Mouse (Mus musculus) layer of hippocampus, postnatal 14 days (tissue): ENCODE measurements around the gene Atxn7l1. TPM values are rescaled to one million over a fixed set of nuclear protein-coding genes. Genes with fewer than 3 reads are reported as not detected.
"Not testable (repeated sequence)": the region's sequence is repeated elsewhere in the genome, so short reads cannot be mapped to it uniquely, and the experiment has no call there.

Experiments used
- DNase-seq, 2 experiments: peaks; one replicate each; pipeline ENCODE4 v3.0.0; 2021 to 2022; ENCODE audit warnings: low spot score in 2 of 2, mixed read lengths in 1 of 2
- total RNA-seq, 2 experiments: library from RNA; stranded (reverse); gene quantifications; 2 replicates each; pipeline ENCODE4 v1.2.3; 2021

Atxn7l1 gene
- total RNA-seq, 2 experiments from 2014 or later: 46.3 to 47.5 TPM

DNA sequence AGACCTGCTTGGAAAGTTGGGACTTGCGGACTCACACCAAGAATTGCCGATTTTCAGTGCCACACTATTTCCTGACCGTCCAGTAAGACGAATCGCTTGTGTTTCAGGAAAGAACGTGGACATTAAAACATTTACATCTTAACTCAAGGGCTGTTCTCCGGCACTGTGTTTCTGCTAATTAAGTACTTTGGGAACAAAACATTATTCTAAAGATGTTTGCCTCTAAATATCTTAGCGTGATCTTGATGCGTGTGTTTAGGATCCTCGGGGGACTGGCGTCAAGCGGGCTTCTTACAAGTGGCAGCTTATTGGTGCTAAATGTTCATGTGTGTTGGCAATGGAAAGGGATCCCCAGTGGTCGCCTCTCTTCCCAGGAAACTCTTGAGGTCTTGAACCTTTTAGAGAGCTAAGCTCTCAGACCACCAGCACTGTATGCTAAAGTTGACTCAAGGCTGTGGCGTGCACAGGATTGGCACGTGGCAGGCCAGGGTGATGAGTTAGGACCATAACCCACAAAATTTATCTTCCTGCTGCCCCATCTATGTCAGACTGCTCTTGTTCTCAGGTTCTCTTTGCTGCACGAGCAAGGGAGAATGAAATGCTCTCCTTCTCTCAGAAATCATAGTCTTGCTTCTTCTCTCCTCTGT, 2.2 kb downstream of the Atxn7l1 start:
- DNase-seq: no peak

DNA sequence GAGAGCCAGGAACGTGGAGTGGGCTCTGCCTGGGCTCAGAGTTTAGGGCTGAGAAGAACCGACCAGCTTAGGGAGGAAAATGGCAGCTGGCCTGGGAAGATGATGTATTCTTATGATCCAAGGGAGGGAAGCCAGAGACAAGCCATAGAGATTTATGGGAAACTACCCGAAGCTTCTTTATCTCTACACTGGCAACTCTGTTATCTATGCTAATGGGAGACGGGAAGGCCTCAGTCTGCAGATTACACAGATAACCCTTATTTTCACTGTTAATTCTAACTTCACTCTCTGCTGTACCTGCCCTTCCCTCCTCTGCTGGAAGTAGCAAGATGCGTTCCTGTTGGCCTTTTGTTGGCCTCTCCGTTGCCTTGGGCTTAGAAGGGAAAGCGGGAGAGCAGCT, 5.6 kb downstream of the Atxn7l1 start:
- no peak for DNase-seq

DNA sequence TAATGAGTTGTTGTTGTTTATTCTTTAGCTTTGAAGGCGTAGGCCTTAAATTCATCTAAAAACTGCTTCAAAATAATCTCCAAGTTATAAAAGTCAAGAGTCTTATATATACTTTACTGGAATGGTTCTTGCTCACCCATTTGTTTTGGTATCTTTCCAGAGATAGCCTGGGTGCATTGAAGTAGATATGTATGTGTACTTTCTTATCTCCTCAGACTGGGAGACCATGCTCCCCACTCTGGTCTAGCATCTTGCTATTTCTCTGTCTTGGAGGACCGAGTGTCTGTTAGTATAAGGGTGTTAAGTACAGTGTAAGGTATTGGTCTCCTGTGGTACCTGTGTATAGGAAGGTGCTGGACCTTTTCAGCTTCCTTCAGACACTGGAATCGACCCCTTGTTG, 6.4 kb downstream of the Atxn7l1 start:
- DNase-seq: no peak

DNA sequence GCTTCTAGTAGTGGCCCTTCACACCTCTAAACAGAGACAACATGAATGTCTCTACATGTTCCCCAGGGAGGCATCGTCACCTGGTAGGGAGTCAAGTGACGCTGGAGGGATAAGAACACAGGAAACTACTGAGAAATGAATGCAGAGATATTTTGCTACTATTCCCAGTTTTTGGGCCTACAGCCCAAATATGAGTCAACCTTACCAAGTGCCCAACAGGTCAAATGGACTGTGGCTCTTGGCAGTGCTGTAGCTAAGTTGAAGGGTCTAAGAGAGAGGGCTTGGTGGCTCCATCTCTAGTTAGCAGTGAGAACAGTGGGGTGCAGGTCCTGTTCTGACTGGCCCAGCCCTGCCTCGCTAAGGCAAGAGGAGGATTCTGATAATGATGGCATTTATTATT, 7.2 kb downstream of the Atxn7l1 start:
- no peak for DNase-seq

DNA sequence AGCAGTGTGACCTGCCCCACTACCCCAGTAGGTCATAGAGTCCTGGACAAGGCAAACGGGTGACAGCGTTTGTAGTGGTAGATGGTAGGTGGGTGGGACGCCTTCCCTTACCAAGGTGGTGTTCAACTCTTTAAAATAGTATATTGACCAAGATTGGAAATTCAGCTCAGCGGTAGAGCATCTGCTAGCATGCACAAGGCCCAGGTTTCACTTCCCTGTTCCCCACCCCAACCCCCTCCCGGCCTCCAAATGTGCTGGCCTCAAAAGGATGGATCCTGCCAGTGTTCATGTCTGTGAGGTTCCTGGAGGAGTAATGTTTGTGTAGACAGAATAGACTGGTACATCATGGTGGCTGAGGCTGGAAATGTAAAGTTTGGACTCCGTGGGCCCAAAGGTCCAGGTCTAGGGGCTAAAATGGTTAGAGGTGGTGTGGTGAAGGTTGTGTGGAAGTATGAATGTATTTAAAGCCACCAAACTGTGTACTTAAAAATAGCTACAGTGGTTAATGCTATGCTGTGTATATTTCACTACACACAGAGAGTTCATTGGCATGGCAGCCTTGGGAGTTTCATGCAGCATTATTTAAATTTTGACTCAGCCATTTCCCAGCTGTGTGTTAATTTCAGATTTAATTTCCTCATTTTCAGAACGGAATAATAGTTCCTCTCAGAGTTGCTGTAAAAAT, 9.0 kb downstream of the Atxn7l1 start:
- no peak for DNase-seq

DNA sequence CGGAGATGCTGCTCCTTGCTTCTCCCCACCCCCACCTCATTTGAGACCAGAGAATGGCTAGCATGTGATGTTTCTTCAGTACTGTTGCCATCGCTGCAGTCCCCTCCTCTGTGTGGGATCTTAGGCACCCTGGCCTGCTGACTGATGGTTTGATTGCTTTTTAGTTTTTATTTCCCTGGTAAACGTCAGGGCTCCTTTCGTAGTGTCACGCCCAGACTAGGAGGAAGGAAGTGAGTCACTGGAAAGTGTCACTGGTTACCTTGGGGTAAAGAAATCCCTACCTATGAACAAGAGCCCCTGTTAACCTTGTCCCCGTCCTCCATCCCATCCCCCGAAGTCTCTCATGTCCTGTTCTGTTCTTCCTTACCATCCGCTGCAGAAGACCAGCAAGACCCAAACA, 10.8 kb downstream of the Atxn7l1 start:
- DNase-seq: no peak

DNA sequence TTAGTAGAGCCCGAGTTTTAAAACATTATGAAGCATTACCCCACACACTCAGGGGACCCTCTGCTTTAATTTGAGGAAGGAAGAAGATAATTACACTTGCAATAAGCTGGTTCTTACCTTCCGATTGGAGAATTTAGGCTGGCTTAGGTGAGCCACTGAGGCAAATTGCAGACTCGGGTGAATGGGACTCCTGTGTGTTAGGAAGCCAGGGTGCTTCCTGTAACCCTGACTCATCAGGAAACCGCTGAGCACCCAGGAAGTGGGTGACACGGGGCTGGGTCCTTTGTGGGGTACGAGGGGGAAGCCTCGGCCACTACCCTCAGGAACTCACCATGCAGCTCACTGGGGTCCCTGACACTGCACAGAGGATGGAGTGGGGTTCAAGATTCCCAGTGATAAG, 12.9 kb downstream of the Atxn7l1 start:
- DNase-seq: no peak

DNA sequence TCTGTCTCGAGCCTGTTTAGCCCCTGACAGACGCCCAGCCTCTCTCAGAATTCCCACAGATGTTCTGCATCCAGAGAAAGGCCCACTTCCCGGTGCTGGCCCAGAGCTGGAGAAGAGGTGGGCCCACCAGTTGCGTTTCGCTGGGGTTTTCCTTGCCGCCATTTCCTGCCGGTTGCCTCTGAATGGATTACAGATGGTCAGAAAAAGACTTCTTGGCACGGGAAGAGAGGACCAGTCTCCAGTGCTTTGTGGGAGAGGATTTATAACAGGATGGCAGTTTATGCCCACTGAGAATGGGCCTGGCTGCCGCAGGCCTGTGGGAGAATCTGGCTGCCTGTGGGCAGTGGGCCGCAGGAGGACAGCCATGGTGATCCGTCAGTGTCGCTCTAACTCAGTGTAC, 15.0 kb downstream of the Atxn7l1 start:
- peak in 1 of 2 experiments; percentile 45 for DNase-seq

DNA sequence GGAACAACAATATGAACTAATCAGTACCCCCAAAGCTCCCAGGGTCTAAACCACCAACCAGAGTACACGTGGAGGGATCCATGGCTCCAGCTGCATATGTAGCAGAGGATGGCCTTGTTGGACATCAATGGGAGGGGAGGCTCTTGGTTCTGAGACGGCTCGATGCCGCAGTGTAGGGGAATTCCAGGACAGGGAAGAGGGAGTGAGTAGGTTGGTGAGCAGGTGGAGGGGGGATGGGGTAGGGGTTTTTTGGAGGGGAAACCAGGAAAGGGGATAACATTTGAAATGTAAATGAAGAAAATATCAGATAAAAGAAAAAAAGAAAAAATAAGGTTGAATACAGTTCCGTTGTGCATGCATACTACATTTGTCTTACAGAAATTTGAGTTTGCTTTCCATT, 16.5 kb downstream of the Atxn7l1 start:
- not testable (repeated sequence) for DNase-seq

DNA sequence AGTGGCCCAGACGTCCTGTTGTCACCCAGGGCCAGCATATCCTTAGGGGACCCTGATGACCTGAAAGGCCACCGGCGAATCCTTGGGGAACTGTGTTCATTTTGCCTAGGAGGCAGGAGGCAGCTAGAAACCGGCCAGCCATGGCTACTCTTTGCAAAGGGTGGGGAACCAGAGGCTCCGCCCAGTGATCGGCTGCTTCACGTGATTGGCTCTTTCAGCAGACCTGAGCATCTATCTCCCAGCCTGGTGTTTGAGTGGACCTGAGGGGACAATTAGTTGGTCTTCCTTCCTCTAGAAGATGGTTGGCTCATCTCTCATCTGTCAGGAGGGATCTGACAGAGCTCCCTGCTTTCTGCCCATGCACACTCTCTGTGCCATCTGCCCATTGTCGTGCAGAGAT, 19.2 kb downstream of the Atxn7l1 start:
- DNase-seq: no peak

DNA sequence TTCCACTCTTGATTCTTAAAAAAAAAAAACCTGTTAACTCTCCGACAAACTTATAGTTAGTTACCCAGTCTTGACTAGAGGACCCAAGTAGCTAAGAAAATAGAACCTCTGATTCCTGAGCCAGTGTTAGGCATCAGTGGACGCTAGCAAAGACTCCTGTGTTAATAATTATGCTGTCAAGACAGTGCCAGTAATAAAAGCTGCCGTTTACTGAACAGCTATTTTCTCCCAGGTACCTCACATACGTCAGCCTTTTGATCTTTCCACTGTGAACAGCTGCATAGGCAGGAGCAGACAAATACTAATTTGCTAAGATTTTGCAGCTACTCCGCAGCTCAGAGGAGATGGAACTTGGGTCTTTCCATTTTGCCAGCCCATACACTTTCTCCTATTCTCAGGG, 20.1 kb downstream of the Atxn7l1 start:
- DNase-seq: no peak

DNA sequence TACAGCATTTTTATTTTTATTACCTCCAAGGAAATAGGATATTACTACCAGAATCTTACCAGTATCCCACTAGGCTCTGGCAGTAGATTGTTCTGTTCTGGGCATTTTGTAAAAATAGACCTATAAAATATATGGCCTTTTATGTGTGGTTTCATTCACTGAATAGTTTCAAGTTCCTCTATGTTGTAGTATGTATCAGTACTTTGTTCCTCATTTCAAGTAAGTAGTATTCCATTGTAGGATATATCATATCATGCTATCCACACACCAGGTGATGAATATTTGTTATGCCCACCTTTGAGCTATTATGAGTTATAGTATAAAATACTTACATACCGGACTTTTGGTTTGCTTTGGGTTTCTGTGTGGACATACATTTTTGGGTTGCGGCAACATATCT, 21.0 kb downstream of the Atxn7l1 start:
- DNase-seq: no peak

DNA sequence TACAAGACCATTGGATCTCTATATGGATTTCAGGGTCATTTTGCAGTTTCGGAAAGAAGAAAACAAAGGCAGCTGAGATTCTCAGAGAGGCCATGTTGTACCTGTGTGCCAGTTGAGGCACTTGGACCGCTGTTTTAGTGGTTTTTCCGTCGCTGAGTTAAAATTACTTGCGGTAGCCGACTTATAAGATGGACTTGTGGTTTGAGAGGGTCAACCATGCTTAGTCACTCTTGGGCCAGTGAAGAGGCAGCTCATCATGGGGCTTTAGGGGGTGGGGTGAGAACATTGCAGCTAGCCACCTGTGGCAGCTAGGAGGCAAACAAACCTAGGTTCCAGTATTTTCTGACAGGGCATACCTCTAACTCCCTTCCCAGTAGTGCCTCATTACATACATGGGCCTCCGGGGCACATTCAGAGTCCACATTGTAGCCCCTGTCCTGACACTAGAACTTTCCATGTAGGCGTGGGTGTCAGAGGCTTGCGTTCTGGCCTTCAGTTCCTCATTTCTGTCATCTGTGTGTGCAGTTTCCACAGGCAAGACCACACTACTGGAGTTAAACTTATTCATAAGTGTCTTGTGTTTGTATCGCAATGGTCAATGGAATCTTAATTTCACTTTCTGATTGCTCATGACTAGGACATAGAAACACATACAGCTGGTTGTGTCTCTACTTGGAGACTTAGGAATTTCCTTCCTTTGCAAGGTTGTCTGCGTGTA, 22.4 kb downstream of the Atxn7l1 start:
- no peak for DNase-seq

DNA sequence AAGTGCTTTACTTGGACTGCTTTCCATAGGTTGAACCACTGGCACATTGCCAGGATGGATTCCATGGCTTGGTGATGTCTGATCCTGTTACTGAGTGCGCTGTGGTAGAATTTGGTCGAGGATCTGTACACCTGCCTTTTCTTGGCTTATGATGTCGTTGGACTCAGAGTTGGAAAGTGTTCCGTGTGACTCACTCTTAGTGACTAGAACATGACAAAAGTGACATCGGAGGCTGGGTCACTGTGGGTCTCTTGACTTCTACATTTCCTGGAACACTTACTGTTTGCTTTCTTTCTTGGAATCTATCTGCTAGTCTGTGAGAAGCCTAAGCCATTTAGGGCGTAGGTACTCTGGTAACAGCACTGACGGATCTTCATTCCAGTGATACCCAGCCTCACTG, 23.3 kb downstream of the Atxn7l1 start:
- no peak for DNase-seq

DNA sequence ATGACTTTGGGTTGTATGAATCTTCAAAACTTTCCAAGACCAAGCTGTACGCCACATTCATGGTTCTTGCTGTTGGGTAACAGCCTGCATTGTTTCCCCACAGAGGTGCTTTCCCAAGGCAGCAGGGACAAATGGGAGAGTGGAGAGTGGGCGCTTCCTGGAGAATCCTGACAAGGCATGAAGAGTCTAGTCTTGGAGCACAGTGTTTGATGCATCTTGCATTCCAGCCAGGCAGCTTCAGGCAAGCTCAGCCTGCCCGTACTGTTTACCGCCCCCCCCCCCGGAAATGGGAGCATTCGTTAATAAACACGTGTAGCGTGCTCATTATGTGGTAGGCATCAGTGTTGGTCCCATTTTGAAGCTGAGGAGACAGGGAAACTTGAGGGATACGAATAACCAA, 25.4 kb downstream of the Atxn7l1 start:
- DNase-seq: no peak

DNA sequence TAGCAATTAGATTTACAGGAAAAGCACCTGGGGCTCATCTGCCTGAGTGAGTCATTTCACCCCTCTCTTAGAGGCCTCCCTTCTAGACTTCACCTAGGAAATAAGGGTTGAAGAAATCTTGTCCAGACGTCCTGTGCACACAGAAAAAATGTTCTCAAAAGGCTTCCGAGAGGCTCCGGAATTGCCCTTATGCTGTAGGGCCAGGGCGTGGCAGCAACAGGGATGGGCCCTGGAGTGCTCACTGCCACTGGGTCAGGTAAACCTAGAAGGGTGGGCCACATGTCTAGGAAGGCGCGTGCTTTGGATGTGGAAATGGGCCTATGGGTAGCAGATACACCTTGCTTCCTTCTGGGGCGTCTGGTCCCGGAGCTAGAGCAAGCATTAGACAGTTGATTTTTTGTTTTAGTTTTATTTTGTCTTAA, 26.2 kb downstream of the Atxn7l1 start:
- no peak for DNase-seq

DNA sequence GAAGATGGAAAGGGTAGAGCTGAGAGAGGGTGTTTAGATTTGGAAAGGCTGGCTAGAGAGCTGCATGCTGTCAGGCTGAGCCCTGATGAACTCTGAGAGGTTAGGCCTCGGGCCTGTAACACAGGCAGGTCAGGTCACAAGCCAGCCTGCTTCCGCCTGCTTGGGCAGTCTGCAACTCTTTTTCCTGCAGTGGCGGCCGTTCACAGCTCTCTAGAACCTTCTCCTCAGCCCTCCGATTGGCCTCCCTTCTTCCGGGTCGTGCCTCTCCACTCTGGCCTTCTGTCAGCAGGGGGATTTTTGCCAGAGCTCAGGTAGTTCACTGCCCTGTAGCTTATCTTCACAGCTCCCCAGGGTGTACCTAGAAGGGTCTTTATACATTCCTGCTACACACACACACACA, 26.7 kb downstream of the Atxn7l1 start:
- no peak for DNase-seq

DNA sequence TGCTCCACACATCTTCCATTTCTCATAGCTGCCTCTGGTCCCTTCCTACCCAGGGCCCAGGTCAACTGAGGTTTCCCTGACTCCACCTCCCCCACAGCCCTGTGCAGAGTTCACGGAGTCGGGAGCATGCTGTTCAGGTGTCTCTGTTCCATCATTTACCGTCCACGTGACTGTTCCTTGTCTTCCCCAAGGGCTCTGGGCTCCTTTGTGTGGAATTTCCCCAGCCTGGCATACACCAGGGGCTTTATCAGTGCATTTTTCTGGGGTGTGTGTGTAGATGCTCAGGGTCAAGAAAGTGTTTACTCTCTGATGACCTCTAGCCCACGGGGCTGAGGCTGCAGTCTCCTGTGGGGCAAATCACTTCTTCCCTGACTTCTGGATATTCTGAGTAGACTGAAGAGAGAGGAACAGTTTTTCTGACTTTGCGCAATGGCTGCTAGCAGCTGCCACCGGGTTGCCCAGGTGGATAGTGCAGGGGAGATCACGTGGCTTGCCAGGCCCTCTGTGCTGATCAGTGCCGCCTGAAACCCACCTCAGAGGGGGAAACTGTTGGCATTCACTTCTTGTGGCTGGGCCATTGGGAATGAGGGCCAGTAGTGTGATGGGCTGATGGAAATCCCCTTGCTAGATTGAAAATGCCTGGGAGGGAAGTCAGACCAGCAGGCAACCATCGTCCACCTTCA, 27.3 kb downstream of the Atxn7l1 start:
- no peak for DNase-seq

DNA sequence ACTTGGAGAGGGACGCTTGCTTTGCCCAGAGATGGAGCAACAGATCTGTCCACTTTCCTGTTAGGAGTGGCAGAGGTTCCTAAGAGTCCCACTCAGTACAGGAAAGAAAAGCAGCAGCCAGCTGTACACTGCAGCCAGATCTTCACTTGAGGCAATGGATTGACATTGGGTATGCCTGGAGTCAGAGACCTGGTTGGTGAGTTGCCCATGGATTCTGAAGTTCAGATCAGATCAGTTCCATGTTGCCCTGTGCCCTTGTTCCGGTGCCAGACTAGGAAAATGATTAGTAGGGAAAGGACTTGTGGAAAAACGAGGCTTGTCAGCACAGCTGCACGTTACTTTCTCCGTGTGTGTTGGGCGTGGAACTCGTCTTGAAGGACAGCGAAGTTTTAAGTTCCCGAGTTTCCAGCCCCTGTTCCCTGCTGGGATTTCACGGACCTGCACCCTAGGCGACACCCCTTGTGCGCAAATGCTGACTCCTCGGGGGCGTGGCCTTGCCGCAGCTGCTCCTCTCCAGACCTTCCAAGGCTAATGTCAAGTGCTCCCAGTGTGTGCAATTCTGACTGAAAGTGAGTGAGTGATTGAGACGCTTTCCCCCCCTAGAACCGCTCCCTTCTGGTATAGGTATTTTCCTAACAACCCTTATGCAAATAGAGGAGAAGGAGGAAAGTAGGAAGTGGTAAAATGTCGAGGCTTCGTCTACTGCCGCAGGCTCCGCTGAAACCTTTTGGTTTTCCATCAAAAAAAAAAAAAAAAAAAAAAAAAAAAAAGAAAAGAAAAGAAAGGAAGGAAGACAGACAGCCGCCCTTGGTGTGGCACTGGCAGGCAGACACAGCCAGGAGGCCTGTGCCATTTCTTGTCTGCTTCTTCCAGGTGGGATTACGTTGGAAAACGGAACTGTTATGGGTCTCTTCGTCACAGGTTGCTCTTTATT, 28.4 kb downstream of the Atxn7l1 start:
- DNase-seq: no peak

DNA sequence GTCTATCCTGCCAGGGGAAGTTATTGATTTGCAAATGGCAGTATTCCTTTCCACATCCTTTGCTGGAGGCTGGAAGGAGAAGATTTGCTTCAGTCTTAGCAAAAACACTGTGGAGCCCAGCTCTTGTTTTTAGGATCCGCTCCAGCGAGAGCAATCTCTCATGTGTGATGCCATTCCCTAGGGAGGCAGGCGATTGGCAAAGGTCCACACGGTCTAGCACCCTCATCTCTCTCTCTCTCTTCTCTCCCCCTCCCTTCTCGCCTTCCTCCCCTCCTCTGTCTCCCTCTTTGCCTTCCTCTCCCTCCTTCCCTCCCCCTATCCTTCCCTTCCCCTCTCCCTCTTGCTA, 29.0 kb downstream of the Atxn7l1 start:
- DNase-seq: no peak

DNA sequence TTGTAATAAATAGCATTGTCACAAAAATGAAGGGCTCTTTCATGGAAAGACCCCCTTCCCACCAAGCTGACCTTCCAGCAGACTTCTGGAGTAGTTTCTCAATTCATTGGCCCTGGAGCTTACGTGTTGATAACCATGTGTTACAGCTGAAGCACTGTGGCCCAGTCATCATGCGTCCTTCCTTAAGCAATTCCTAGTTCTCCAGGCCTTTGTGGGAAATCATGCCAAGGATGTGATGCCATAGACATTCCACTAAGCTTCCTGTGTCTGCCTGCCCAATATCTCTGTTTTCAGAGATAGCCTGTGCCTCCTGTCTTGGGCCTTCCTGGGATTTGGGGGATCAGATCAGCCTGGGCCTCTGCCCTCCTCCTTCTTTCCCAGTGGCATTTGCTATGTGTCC, 32.9 kb downstream of the Atxn7l1 start:
- no peak for DNase-seq
